Mouse (Mus musculus) kidney, postnatal 36 days (tissue): ENCODE measurements around the gene Cpn1.

Source experiments
- DNase-seq, 2 experiments: peaks; one replicate each; pipeline ENCODE4 v3.0.0; 2021 to 2022; ENCODE audit warnings: mixed read lengths in 2 of 2

Gene Cpn1

DNA sequence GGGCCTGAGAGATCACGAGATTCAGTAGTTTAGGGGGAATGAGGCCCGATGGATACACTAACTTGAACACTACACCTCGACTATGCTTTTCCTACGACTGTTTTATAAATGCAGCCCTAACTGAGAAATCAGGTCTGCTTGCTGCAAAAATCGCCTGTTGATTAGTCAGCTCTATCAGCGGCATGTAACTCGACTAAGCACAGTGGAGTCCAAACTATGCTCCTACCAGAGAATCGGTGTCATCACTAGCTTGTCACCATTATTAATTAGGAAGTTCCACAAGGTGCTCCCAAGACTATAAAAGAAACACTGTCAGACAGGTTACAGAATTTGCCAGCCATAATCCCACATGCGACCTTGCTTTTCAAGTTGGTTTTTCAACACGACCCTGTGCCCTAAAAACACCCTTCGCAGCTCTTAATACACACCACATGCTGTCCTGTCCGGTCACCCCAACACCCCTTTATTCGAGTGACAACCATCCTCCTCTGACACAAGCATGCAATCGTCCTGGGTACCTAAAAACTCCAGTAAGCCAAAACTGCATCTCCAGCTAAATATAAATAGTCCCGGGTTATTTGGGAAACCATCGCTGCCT, 47.1 kb downstream of the Cpn1 start:
- no peak for DNase-seq

DNA sequence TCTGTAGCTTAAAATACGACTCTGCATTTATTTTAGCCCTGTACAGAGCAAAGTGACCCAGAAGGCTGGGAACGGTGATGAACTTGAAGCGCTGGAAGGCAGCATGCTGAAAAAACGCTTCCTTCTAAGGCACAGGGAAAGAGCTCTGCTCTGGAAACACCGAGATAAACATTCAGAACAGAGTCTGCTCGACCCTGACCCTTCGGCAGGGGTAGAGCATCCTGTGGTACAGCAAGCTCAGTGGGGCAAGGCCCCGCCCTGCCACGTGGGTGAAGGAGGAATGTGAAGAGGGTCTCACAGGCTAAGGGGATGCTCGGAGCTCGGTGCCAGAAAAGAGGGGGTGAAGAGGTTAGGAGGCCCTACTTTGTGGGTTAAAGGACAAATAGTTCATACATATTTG, 48.0 kb downstream of the Cpn1 start:
- DNase-seq: no peak

DNA sequence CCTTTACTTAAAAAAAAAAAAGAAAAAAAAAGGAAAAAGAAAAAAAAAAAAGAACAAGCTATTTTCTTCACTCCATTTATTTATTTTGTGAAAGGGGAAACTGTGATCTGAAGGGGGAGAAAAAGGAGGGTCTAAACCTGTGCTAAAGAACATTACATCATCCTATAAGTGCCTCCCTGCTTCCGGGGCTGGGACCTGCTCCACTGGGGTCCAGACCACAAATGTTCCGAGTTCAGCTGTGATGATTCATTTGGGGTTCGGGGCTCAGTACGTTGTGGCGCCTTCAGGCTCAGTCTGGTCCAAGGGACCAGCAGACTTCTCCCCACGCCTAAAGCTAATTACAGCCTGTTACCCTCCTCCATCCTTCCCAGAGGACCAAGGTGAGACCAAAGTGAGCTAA, 55.4 kb downstream of the Cpn1 start:
- no peak for DNase-seq

DNA sequence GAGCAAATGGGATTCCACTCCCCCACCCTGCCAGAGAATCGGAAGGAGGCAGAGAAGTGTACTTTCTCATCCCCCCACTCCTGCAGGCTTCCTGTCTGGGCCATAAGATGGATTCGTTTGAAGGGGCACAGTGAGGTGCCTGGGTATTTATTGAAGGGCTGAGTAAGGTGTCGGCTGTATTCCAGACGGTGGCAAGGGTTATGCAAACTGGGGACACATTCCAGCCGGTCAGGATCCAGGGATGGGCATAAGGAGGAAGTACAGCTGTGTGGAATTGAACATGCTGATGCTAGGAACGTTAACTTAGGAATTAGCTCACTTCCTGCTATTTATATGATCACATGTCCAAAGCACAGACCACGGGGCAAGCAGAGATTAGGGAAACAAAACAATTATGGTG, 56.0 kb downstream of the Cpn1 start:
- no peak for DNase-seq

DNA sequence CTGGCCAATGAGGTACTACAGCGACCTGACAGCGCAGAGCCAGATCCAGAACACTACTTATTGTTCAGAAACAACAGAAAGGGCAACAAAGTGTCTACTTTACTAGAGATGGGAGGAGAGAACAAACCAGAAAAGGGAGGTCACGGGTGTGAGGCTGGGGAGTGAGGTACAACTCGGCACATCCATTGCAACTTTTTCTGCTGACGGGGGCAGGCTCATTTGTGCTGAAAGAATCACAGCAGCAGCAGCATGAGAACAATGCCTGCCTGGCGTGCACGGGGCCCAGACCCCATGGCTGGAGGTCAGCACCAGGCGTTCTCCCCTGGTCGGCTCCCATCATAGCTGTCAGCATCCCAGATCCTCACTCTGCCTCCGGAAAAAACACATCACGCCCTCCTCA, 56.5 kb downstream of the Cpn1 start:
- DNase-seq: no peak

DNA sequence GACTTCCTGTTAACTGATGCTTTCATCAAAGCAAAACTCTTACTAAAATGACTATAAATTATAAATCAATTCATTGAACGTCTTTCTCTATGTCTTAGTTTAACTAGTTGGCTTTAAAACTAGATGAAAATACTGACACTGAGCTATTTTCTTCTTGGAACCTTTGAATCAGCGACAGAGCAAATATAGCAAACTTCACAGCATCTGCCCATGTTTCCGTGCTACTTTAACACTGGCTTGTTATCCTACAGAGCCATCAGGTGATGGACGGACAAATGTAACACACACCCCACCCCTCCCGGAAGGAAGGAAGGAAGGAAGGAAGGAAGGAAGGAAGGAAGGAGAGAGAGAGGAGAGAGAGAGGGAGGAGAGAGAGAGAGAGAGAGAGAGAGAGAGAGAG, 58.4 kb downstream of the Cpn1 start:
- DNase-seq: no peak

DNA sequence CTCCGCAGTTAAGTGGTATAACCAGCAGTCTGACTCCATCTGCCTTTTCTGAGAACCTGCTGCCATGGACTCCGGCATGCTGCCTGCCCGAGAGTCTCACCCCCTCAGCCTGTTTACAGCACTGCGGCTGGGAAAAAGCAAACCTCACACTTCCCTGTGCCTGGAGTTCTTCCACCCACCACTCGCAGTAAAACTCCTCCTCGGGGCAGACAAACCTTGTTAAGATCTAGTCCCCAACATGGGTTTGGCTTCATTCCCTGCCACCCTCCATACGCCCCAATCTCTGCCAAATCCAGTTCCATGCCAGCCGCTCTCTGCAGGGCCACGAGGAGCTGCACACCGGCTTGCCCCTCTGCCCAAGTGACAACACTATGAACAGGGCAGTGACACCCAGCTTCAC, 59.3 kb downstream of the Cpn1 start:
- no peak for DNase-seq

DNA sequence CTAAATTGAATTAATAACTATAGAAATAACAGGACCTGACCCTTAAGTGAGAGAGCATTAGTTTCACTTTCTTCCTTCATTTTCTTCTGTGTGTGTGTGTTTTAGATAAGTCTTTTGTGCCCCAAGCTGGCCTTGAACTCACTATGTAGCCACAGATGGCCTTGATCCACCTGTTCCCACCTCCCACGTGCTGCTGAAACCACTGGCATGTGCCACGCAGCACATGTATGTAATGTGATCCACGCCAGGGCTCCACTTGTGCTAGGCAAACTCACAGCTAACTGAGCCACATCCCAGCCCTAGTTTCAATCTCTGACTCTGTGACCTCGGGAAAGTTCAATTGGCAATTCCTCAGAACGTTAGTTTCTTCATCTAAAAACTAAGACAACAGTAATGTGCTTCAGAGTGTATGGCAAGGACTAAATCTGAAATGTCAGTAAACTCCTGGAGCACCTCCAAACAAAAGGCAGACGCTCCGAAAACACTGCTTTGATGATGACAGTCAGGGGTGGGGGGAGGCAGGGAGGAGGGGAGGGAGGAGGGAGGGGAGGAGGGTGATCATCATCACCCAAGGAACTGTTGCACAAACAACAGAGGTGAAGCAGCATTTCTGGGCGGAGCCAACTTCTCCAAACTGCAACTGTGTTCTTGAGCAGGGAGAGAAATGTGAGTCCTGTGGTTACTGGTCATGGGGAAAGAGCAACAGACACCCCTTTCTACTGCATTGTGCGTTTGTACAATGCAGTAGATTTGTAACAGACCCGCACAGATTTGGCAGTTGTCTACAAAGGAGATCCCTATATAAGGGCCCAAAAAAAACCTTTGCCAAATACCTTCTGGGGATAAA, 60.0 kb downstream of the Cpn1 start:
- DNase-seq: no peak

DNA sequence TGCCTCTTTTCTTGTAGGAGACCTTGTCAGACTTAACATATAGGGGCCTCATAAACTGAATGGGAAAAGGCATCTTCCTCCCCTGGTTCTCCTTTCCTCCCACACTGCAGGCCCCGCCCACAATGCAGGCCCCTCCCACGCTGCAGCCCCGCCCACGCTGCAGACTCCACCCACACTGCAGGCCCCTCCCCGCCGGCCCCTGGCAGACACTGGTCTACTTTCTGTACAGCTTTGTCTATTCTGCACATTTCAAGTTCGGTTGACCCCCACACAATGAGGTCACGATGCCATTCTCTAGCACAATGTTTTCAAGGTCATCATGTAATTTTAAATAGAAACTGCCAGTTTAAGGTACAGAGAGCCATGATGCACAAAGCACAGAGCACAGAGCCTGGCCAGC, 62.0 kb downstream of the Cpn1 start:
- DNase-seq: no peak

DNA sequence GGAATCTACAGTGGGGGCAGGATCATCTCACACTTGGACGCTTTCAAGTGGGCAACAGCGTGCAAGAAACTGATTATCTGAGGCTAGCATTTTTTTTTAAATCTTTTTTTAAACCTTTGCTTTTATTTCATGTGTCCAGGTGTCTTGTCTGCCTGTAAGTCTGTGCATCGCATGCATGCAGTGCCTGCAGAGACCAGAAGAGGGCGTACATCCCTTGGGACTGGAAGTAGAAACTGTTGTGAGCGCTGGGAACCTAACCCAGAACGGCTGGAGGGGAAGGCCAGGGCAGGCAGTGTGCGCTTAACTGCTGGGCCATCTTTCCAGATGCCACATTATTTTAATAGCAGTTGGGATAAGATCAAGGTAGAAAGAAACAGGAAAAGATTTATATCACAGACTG, 63.4 kb downstream of the Cpn1 start:
- no peak for DNase-seq

DNA sequence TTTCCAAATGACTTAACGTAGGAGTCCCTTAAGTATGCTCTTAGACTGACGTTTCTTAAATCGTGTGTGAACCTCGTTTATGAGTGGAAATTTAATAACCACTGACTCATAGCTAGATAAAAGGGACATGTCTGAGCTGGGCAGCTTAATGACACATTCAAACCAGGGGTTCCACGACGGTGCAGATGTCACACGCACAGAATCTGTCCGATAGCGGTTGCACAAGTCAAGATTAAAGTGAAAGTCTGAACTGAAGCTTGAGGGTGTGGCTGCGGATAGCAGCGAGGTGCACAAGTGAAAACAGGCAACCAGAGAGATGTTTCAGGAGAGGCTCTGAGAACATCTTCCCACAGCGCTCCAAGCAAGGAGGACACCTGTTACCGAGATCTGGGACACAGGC, 64.9 kb downstream of the Cpn1 start:
- no peak for DNase-seq

DNA sequence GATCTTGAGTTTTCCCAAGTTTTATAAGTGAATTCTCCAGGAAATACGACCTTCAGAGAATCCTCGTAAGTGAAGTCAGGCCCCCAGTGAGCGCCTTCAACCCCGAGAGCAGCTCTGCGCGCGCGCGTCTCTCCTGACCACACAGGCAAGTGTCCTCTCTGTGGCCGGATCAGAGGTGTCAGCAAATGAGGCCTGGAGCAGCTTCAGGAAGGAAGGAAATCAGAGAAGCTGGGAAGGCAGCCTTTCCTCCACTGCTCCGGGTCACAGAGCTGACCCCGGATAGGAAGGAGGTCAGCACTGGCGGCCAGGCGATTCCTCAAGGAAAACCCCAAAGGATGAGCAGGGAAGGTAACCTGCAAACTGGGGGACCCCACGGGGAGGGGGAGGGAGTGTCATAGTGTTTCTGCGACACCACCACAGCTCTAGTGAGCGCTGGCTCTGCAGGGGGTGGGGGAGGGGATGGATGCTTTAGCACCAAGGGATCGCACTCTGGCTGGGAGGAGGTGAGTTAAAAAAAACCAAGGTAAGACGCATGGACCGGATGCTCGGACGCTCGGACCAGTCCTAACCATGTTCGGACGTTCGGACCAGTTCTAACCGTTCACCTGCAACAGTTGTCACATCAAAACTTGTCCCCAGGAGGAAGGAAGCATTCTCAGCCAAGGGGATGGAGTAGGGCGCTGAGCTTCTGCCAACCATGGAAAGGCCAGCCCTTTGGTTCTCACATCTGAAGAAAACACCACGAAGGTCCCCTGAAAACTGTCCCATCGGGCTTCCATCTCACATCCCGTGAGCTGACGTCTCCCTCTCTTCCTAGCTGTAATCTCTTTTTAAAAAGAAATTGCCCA, 65.7 kb downstream of the Cpn1 start:
- peak; percentile 55 to 69 for DNase-seq

DNA sequence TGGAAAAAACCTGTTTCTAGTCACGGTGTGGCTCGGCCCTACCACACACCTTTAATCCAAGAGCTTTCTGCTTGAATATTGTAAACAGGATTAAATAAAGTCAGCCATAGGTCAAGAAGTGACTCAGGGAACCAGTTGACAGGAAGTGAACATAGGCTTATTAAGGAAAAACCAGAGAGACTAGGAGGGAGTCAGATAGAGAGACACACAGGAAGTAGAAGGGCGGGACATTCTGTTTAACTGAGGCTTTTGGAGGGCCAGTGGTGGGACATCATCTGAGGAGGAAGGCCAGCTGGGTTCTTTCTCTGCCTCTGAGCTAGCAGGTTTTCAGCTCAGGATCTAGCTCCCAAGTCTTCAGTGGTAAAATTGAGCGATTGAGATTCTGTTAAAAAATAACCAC, 66.5 kb downstream of the Cpn1 start:
- no peak for DNase-seq

DNA sequence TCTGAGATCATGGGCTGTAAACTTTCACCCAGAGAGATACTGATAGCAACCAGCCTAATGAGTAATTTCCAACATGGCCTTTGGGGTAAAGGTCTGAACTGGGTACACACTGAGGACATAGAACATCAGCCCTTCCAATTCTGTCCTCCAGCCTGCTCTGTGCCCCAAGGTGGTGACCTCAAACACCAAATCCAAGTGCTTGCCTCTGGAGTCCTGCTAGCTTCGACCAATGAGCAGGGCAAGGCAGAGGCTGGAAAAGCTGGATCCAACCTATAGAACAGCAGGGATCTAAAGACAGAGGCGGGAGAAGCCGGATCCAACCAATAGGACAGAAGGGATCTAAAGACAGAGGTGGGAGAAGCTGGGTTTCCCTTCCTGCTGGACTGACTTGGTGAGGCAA, 67.5 kb downstream of the Cpn1 start:
- DNase-seq: no peak

DNA sequence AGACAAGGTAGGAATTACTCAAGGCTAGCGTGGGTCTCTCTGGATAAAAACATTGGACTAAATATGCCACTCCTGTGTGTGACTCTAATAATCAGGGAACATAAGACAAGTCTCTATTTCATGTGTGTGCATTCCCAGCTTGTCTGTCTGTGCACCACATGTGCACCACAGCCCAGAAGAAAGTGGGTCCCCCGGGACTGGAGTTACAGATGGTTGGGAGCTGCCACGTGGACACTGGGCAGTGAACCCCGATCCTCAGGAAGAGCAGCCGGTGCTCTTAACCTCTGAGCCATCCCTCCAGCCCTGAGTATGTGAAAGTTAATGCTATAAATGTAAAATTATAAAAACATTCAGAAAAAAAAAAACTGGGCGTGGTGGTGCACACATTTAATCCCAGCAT, 68.6 kb downstream of the Cpn1 start:
- DNase-seq: no peak

DNA sequence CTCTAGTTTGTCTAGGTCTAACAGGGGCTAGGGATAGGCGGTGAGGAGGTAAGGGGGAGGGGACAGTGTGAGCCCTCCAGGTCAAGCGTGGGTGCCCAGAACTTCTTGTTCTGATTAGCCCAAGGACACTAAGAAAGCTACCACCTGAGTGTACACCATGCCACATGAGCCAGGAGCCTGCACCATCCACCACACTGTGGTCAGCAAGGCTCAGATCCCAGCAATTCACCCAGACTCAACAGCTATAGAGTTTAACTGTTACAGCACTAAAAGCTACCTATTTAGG, 69.0 kb downstream of the Cpn1 start:
- no peak for DNase-seq

DNA sequence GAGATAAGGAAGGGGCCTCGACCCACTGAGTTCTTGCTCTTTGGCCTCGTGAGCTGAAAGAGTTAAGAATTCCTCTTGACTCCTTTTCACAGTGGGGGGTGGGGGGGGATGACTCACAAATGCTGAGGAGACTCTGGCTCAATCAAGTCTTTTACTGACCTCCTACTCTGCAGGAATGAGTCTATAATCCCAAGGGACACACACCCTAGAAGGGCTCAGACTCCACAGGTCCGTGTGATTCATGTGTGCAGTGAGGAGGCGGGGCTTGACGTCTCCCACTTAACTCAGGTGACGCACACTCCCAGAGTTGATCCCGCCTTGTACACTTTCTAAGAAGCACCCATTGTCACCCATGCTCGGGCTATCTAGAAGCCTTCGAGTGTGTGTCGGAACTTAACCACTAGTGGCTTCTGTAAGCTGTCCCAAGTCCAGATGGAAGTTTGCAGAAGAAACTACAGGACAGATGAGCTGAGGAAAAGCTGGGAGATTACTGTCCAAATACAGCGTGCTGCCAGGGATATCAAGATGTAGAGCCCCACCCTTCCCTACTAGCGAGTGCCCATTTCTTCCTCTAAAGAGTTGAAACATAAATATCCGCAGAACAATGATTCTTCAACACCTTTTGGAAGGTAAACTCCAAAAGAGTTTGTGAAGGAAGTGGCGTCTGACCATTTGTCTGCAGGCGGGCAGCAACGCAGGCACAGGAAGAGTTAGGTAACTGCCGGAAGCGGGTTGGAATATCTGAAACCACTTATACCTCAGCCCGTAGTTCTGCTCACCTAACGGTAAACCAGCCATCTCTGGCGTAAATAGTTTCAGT, 69.6 kb downstream of the Cpn1 start:
- DNase-seq: no peak

DNA sequence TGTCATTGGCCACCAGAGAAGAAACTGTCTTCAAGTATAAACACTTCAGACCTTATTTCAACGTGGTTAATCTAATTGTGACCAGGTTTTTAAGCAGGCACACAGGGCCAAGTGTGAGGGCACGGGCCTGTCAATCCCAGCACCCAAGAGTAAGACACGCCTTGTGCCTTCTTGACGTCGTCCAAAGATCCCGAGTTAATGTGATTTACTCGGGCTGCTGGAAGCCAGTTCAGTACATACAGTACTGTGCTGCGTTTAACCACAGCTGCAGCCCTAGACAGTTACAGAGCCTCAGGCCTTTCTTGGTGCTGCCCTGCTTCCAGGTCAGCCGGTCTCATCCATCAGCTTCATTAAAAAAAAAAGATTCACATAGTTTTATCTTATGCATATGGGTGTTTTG, 70.9 kb downstream of the Cpn1 start:
- peak; percentile 40 to 45 for DNase-seq

DNA sequence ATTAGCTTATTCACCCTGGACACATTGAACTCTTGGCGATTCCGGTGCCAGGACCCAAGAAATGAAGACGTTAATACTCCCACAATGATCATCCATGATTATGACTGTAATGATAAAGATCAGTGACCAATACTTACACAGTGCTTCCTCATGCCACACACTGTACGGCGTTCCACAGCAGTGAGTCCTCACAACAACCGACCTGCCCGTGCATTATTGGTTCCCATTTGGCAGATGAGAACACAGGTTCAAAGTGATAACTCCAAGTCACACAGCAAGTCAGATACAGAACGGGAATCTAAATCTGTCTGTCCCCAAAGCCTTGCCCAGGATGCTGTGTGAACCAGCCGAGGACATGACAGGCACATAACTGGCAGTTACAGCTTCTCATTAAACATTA, 71.4 kb downstream of the Cpn1 start:
- no peak for DNase-seq

DNA sequence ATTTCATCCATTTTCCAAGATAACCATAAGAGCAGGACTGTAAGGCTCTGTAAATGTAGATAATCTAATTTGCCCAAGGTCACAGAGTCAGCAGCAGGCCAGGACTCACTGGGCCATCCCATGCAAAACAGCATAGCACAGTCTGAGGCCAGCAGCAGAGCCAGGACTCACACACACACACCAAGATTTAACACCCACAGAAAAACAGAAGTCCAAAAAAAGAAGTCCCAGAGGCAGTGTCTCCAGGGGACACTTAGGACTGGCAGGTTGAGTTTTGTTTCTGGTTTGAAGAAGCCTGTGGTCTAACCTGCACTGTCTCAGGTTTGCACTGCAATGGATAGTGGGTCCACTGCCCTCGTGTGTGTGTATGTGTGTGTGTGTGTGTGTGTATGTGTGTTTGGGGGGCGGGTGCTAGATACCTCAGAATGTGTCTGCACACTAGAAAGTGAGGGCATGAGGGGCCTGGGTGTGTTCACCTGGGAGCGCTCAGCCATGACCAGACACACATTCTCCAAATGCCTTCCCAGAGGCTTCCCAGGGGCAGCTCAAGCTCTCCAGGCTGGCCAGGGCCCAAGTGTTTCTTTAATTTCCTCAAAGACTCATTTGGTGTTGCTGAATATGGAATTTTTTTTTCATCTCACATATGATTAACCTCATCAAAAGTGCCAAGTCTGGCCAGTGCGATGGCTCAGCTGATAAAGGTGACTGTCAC, 73.4 kb downstream of the Cpn1 start:
- peak; percentile 33 to 64 for DNase-seq

DNA sequence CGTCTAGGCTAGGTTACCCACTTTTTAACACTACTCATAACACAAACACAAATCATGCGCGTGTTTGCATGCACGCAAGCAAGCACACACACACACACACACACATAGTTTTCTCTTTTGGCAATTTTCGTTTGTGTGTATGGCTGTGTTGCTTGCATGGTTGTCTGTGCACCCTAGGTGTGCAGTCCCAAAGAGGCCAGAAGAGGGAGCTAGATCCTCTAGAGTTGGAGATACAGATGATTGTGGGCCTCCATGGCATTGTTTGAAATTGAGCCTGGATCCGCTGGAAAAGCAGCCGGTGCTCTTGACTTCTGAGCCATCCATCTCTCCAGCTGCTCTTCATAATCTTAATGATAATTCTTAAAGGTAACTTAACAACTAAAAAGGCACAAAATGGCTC, 79.9 kb downstream of the Cpn1 start:
- no peak for DNase-seq
